Mouse (Mus musculus): ENCODE results near the gene Kdm5a. TPM values are rescaled to one million over a fixed set of nuclear protein-coding genes. Genes with fewer than 3 reads are reported as not detected.
A peak's percentile ranks its signal among the peaks of the same experiment; 100 is the strongest.

Kdm5a gene
- total RNA-seq (2014; rRNA removed) (18.5 and 23.4 TPM in 2 replicates), polyA plus RNA-seq (2015; fragmentation: Nextera tagmentation; extraction: Ambion mirVana) (23.0 and 24.7 TPM in 2 replicates)

DNA sequence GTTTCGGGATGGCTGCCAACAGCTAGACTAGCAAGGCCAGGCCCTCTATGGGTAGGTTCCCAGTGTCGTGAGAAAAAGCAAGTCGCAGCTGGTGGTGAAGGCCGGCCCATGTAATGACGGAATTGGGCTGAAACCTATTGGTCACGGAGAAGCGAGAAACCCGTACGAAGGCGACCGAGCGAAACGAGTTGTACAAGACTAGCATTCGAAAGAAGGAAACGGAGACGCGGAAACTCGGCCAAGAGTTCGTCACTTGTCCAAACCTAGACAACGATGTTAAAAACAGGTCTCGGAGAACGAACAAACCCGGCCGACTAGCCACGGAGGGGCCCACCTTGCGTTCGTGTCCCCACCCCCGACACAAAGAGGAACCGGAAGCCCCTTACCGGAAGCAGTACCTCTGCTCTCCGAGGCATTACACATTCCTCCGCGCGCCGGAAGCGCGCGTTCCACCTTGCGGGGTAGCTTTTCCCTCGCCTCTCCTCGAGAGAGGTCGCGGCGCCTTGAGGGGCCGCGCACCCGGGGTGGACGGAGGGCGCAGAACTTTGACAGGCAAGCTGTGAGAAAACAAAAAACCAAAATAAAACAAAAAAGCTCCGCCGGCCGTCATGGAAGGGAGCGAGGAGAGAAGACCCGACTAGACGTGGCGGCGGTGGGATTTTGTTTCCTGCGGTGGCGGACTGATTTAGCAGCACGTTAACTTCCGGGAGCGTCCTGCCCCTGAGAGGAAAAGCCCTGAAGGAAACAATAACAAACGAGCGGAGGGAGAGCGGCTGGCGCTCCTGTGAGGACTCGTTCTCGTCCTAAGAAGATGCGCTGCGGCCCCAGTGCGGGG, at the start of gene Kdm5a, which contains the start of gene Ccdc77:
Kdm5a (plus strand) TSS at position 437 of the 835 bp plus-strand sequence.
Ccdc77 (minus strand) TSS at position 687 of the 835 bp plus-strand sequence.
- Histone ChIP-seq H3K9me3 (ENCODE audit: low read length) (no peaks in the 10 kb centered on the region), H3K4me3 (ENCODE audit: low read length) (peak within 1 kb of the TSS; percentile 73), H3K27ac (peak within 1 kb of the TSS; percentile 98), H3K4me2 (ENCODE audit: low read depth, low read length) (peak within 1 kb of the TSS; percentile 85), H3K4me1 (ENCODE audit: insufficient read depth, low read length) (peaks cover 12% of the 10 kb centered on the region), H3K36me3 (ENCODE audit: insufficient read depth, low read length) (peaks cover 8% of the 10 kb centered on the region; the same call in 1 of the 2 replicates), H3K27me3 (ENCODE audit: insufficient read depth, low read length) (no peaks in the 10 kb centered on the region), H3K9ac (replicated peaks; ENCODE audit: low read length) (peak within 1 kb of the TSS; percentile 86)
- peak; percentile 59 for TF ChIP-seq CTCF (IDR thresholded peaks at IDR 0.05; ENCODE audit: low read depth)
- WGBS = under 1% methylated on average over 71 of the region's 71 CpGs
- DNase-seq (ENCODE audit: low spot score) (peak; percentile 97), ATAC-seq (peak; percentile 98)

DNA sequence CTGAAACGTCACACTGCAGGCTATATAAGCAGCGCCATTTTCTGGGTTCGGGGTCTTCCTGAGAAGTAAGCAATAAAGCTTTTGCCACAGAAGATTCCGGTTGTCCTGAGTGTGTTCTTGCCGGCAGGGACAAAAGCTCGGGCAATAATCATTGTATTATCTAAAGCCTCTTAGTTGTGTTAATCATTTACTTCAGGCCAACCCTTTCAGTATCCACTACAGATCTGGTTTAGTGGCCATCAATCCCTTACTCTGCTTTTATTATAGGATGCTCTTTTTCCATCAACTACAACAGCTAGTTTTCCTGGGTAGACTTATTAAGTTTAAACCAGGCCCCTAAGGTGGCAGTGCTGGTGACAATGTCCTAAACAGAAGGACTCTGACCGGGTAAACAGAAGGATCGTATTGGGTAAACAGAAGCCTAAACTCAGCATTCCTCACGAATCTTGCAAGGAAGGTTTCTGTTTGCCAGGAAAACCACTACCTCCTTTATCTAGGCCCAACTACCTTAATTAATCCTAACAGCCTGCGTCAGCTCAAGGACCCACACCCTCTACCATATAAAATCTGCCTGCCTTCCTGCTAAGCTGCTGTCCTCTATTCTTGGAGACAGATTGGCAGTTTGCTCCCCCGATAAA, 45.5 kb upstream of the Kdm5a start:
- ATAC-seq = no peak
- Histone ChIP-seq H3K9ac (replicated peaks; ENCODE audit: low read length) (no peak overlapping the region), H3K4me3 (ENCODE audit: low read length) (no peak overlapping the region), H3K4me1 (ENCODE audit: insufficient read depth, low read length) (no peaks in the 10 kb centered on the region), H3K27ac (no peak overlapping the region), H3K27me3 (ENCODE audit: insufficient read depth, low read length) (no peaks in the 10 kb centered on the region), H3K4me2 (ENCODE audit: low read depth, low read length) (no peak overlapping the region), H3K9me3 (ENCODE audit: low read length) (no peaks in the 10 kb centered on the region), H3K36me3 (ENCODE audit: insufficient read depth, low read length) (no peaks in the 10 kb centered on the region)
- no peak for TF ChIP-seq CTCF (IDR thresholded peaks at IDR 0.05; ENCODE audit: low read depth)
- no peak for DNase-seq (ENCODE audit: low spot score)
- 70% methylated on average over 11 of the region's 11 CpGs for WGBS

GRCm38 (mm10) chr6:120319129-120319528, 44.8 kb upstream of the Kdm5a start:
- Histone ChIP-seq H3K36me3 (ENCODE audit: insufficient read depth, low read length) (no peaks in the 10 kb centered on the region), H3K27ac (no peak overlapping the region), H3K4me3 (ENCODE audit: low read length) (no peak overlapping the region), H3K9ac (replicated peaks; ENCODE audit: low read length) (no peak overlapping the region), H3K4me1 (ENCODE audit: insufficient read depth, low read length) (no peaks in the 10 kb centered on the region), H3K9me3 (ENCODE audit: low read length) (no peaks in the 10 kb centered on the region), H3K4me2 (ENCODE audit: low read depth, low read length) (no peak overlapping the region), H3K27me3 (ENCODE audit: insufficient read depth, low read length) (no peaks in the 10 kb centered on the region)
- WGBS = 87% methylated on average over 9 of the region's 9 CpGs
- ATAC-seq = no peak
- TF ChIP-seq CTCF (IDR thresholded peaks at IDR 0.05; ENCODE audit: low read depth) = no peak
- DNase-seq (ENCODE audit: low spot score) = no peak

GRCm38 (mm10) chr6:120320369-120320768, 43.6 kb upstream of the Kdm5a start:
- no peaks in the 10 kb centered on the region for H3K9me3 ChIP-seq (ENCODE audit: low read length)
- DNase-seq (ENCODE audit: low spot score) (peak; percentile 7), ATAC-seq (no peak)
- H3K27me3 ChIP-seq (ENCODE audit: insufficient read depth, low read length) = no peaks in the 10 kb centered on the region
- WGBS = 64% methylated on average over 2 of the region's 2 CpGs
- no peak for TF ChIP-seq CTCF (IDR thresholded peaks at IDR 0.05; ENCODE audit: low read depth)
- H3K27ac ChIP-seq = no peak overlapping the region
- H3K9ac ChIP-seq (replicated peaks; ENCODE audit: low read length) = no peak overlapping the region
- no peaks in the 10 kb centered on the region for H3K4me1 ChIP-seq (ENCODE audit: insufficient read depth, low read length)
- H3K4me3 ChIP-seq (ENCODE audit: low read length) = no peak overlapping the region
- no peak overlapping the region for H3K4me2 ChIP-seq (ENCODE audit: low read depth, low read length)
- H3K36me3 ChIP-seq (ENCODE audit: insufficient read depth, low read length) = no peaks in the 10 kb centered on the region

DNA sequence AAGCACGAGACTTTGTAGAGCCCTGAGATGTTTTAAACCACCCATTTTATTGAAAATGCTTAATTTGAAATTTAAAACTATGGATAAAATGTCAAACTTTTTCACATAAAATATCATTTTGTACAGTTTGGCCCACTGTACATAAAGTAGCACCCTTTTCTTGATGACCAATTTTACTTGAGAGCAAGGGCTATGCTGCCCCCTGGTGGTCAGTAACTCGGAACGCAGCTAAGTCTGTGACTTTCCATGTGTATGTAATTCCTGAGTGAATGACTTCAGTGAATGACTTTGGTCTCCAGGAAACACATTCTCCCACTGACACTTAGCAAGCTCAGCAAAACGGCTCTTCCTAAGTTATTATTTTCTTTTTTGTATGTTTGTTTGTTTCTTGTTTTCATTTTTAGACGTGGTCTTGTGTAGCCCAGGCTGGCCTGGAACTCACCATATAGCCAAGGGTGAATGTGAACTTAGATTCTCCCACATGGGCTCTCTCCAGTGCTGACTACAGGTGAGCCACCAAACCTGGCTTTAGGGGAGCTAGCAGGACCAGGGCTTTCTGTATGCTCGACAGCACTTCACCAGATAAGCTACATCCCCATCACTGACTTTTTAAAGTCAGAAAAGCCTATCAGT, 39.5 kb upstream of the Kdm5a start:
- 30% methylated on average over 6 of the region's 6 CpGs for WGBS
- peak; percentile 89 for TF ChIP-seq CTCF (IDR thresholded peaks at IDR 0.05; ENCODE audit: low read depth)
- no peak overlapping the region for H3K4me3 ChIP-seq (ENCODE audit: low read length)
- peak; percentile 43 for ATAC-seq
- no peaks in the 10 kb centered on the region for H3K27me3 ChIP-seq (ENCODE audit: insufficient read depth, low read length)
- DNase-seq (ENCODE audit: low spot score) = peak; percentile 89
- no peaks in the 10 kb centered on the region for H3K4me1 ChIP-seq (ENCODE audit: insufficient read depth, low read length)
- no peak overlapping the region for H3K4me2 ChIP-seq (ENCODE audit: low read depth, low read length)
- no peaks in the 10 kb centered on the region for H3K9me3 ChIP-seq (ENCODE audit: low read length)
- H3K36me3 ChIP-seq (ENCODE audit: insufficient read depth, low read length) = peaks cover 8% of the 10 kb centered on the region; the same call in 1 of the 2 replicates
- H3K9ac ChIP-seq (replicated peaks; ENCODE audit: low read length) = no peak overlapping the region
- no peak overlapping the region for H3K27ac ChIP-seq

- 76% methylated on average over 2 of the region's 2 CpGs for WGBS
- Histone ChIP-seq H3K4me1 (ENCODE audit: insufficient read depth, low read length) (no peaks in the 10 kb centered on the region), H3K9me3 (ENCODE audit: low read length) (no peaks in the 10 kb centered on the region), H3K36me3 (ENCODE audit: insufficient read depth, low read length) (peaks cover 26% of the 10 kb centered on the region; the same call in 1 of the 2 replicates), H3K4me2 (ENCODE audit: low read depth, low read length) (no peak overlapping the region), H3K4me3 (ENCODE audit: low read length) (no peak overlapping the region), H3K27me3 (ENCODE audit: insufficient read depth, low read length) (no peaks in the 10 kb centered on the region), H3K9ac (replicated peaks; ENCODE audit: low read length) (no peak overlapping the region), H3K27ac (no peak overlapping the region)
- TF ChIP-seq CTCF (IDR thresholded peaks at IDR 0.05; ENCODE audit: low read depth) = peak; percentile 42
- ATAC-seq (no peak), DNase-seq (ENCODE audit: low spot score) (no peak)
These were observed 31.6 kb upstream of the Kdm5a start for GRCm38 (mm10) chr6:120332351-120332750.

Data from hindbrain, postnatal 0 days (tissue).